8 mouse cellular contexts compared by ENCODE assay signal in the genomic region with DNA sequence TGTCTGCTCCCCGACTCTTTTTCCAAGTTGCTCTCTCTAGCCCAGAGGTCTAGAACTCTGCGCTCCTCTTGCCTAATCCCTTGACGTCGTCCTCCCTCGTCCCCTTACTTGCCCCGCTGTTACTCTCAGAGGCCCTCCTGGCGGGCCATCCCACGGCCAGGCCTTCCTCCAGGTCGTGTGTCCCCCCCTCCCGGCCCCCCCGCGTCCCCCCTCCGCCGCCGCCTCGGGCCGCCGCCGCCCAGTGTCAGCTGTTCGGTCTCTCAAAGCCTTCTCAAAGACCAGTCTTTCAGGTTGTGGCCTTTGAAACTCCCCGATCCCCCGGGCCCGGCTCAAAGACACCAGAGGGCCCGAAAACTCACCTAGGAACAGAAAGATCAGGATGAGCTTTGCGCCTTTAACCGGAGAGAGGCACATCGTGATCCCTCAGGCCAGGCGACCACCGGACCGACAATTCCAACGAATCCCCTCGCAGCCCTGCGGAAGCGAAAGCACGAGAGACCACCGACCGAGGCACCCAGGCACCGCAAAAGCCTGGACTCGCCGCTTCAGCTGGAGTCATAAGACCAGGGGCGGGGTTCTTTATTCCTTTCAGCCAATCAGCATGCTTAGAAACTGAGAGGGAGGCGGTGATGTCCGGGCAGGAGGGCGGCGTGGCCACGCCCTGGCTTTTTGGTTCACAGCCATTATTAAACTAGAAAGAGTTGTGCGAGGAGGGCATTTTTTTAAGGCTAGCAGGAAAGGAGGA. TPM values are rescaled to one million over a fixed set of nuclear protein-coding genes. Genes with fewer than 3 reads are reported as not detected.
DNase-seq lines count a peak whose midpoint lies in the region; ATAC-seq and TF ChIP-seq lines count a peak whose summit lies in the region.

Gene Lamp2, minus strand, starts transcription at position 565 of the 745 bp plus-strand sequence.

- ATAC-seq in kidney, embryonic 14.5 days (ENCODE audit: low FRiP score, low TSS enrichment) = peak; percentile 98
- peak; percentile 91 for ATAC-seq in limb, embryonic 15.5 days (ENCODE audit: insufficient number of reproducible peaks, low FRiP score, low TSS enrichment, low read depth)

- H3K4me2 ChIP-seq in kidney, embryonic 14.5 days (replicated peaks; ENCODE audit: low read depth, low read length) = peak within 1 kb of the TSS; percentile 45
- peak within 1 kb of the TSS; percentile 40 for H3K4me2 ChIP-seq in limb, embryonic 15.5 days

- peaks cover 30% of the 10 kb centered on the region for H3K4me1 ChIP-seq in bone marrow macrophage, adult 2 months (ENCODE audit: control insufficient read depth, insufficient read depth, low read length)
- peaks cover 2% of the 10 kb centered on the region for H3K4me1 ChIP-seq in embryonic fibroblast, embryonic 13.5 days (ENCODE audit: control insufficient read depth, insufficient read depth, low read length)
- no peaks in the 10 kb centered on the region; the same call in 1 of the 2 replicates for H3K4me1 ChIP-seq in kidney, embryonic 14.5 days (ENCODE audit: control insufficient read depth, insufficient read depth, low read length)
- H3K4me1 ChIP-seq in limb, embryonic 15.5 days = no peaks in the 10 kb centered on the region

- peak; percentile 80; the same call in 1 of the 2 replicates for TF ChIP-seq POLR2A in bone marrow macrophage, adult 2 months (IDR thresholded peaks at IDR 0.05; ENCODE audit: borderline replicate concordance, low read depth, low read length)
- TF ChIP-seq POLR2A in embryonic fibroblast, embryonic 13.5 days (IDR thresholded peaks at IDR 0.05; ENCODE audit: low read depth, low read length) = peak; percentile 93

- no peaks in the 10 kb centered on the region for H3K27me3 ChIP-seq in kidney, embryonic 14.5 days (ENCODE audit: control insufficient read depth, insufficient read depth, low read length)
- H3K27me3 ChIP-seq in limb, embryonic 15.5 days = no peaks in the 10 kb centered on the region

- TF ChIP-seq CTCF in bone marrow macrophage, adult 2 months (IDR thresholded peaks at IDR 0.05; ENCODE audit: low read depth, low read length) = no peak
- no peak for TF ChIP-seq CTCF in embryonic fibroblast, embryonic 13.5 days (IDR thresholded peaks at IDR 0.05; ENCODE audit: borderline replicate concordance, insufficient read depth, low read length)

- H3K9me3 ChIP-seq in kidney, embryonic 14.5 days (ENCODE audit: control insufficient read depth, low read length) = no peaks in the 10 kb centered on the region
- no peaks in the 10 kb centered on the region for H3K9me3 ChIP-seq in limb, embryonic 15.5 days

- peaks cover 3% of the 10 kb centered on the region; the same call in 1 of the 2 replicates for H3K36me3 ChIP-seq in kidney, embryonic 14.5 days (ENCODE audit: control insufficient read depth, insufficient read depth, low read length)
- peaks cover 7% of the 10 kb centered on the region; the same call in 1 of the 2 replicates for H3K36me3 ChIP-seq in limb, embryonic 15.5 days

- peak within 1 kb of the TSS; percentile 88 for H3K27ac ChIP-seq in bone marrow macrophage, adult 2 months (ENCODE audit: insufficient read depth, low read depth, low read length)
- H3K27ac ChIP-seq in embryonic fibroblast, embryonic 13.5 days (ENCODE audit: insufficient read depth, low read length) = peak within 1 kb of the TSS; percentile 59
- peak within 1 kb of the TSS; percentile 77 for H3K27ac ChIP-seq in kidney, embryonic 14.5 days (ENCODE audit: low read depth, low read length)
- H3K27ac ChIP-seq in limb, embryonic 15.5 days = peak within 1 kb of the TSS; percentile 80

- WGBS in kidney, embryonic 14.5 days = 24% methylated on average over 45 of the region's 47 CpGs
- WGBS in limb, embryonic 15.5 days = 19% methylated on average over 43 of the region's 47 CpGs

- H3K4me3 ChIP-seq in bone marrow macrophage, adult 2 months (ENCODE audit: insufficient read depth, low read length) = peak within 1 kb of the TSS; percentile 69
- peak within 1 kb of the TSS; percentile 87 for H3K4me3 ChIP-seq in embryonic fibroblast, embryonic 13.5 days (ENCODE audit: insufficient read depth, low read length)
- peak within 1 kb of the TSS; percentile 60 for H3K4me3 ChIP-seq in kidney, embryonic 14.5 days (ENCODE audit: low read length)
- H3K4me3 ChIP-seq in limb, embryonic 15.5 days = peak within 1 kb of the TSS; percentile 54

- H3K9ac ChIP-seq in kidney, embryonic 14.5 days (ENCODE audit: low read depth, low read length) = peak within 1 kb of the TSS; percentile 75
- peak within 1 kb of the TSS; percentile 40 for H3K9ac ChIP-seq in limb, embryonic 15.5 days

- DNase-seq in A20 (ENCODE audit: low read depth, low spot score) = peak; percentile 89
- DNase-seq in heart, adult 9 months (ENCODE audit: low spot score in 2 of 2) = peak; percentile 88 to 90
- DNase-seq in monocyte, adult 2 months (ENCODE audit: low read depth in 1 of 2, low spot score in 2 of 2) = peak; percentile 58 to 61
- peak; percentile 82 to 85 for DNase-seq in spleen, postnatal 36 days (ENCODE audit: low spot score in 2 of 2)

RNA-seq across cellular contexts. Expression of gene Lamp2, which starts in this region (rescaled TPM):
- polyA plus RNA-seq in bone marrow macrophage, adult 2 months (2012; ENCODE audit: insufficient read depth, insufficient read length, missing spikeins) = 673 and 727 TPM in 2 replicates
- polyA plus RNA-seq in embryonic fibroblast, embryonic 13.5 days (2011; ENCODE audit: insufficient read length, low read depth, missing spikeins) = 485 and 547 TPM in 2 replicates
- 113 and 155 TPM in 2 replicates for polyA plus RNA-seq in kidney, embryonic 14.5 days (2014; fragmentation: Nextera tagmentation; extraction: Ambion mirVana)
- 153 TPM in 2 replicates for polyA plus RNA-seq in limb, embryonic 15.5 days (2015; fragmentation: Nextera tagmentation; extraction: Ambion mirVana)

Comparison
In these comparisons a context has a peak if more than half of its experiments do, and no peak if none do; other contexts are left out.
1. Peak in every context shown above with its lines: DNase-seq, ATAC-seq, H3K4me3 ChIP-seq and H3K27ac ChIP-seq.